In genomic region chr11:90378008-90378407, GRCm38 (mm10) we compare ENCODE assay signal across 26 mouse cellular contexts. TPM values are rescaled to one million over a fixed set of nuclear protein-coding genes. Genes with fewer than 3 reads are reported as not detected.
A peak's percentile ranks its signal among the peaks of the same experiment; 100 is the strongest.
DNase-seq lines count a peak whose midpoint lies in the region; ATAC-seq and TF ChIP-seq lines count a peak whose summit lies in the region.
"Had no signal": no experiment of that assay in that cellular context is flagged by ENCODE, and none has a peak within 500 bp of the region (broad histone marks: within the 10 kb centered on the region; RNA-seq: fewer than 3 reads in every experiment).

No protein-coding gene starts in this region.

- H3K36me3 ChIP-seq in kidney, adult 2 months (ENCODE audit: control insufficient read depth, insufficient read depth, low read length) = no peaks in the 10 kb centered on the region
- H3K36me3 ChIP-seq: forebrain, embryonic 10.5 days; G1E; heart, embryonic 15.5 days; hindbrain, embryonic 10.5 days; hindbrain, embryonic 13.5 days had no signal

- ATAC-seq in frontal cortex, adult (ENCODE audit: low TSS enrichment) = peak; percentile 7; the same call in 1 of the 2 replicates
- ATAC-seq: forebrain, embryonic 13.5 days; forebrain, embryonic 16.5 days; hindbrain, embryonic 16.5 days; Patski had no signal

- H3K4me1 ChIP-seq in kidney, adult 2 months (ENCODE audit: control insufficient read depth, insufficient read depth, low read length) = peaks cover 20% of the 10 kb centered on the region
- H3K4me1 ChIP-seq in cortical plate, adult 2 months (ENCODE audit: control insufficient read depth, insufficient read depth, low read length) = peaks cover 9% of the 10 kb centered on the region

- WGBS in kidney, adult 2 months = 74% methylated on average over 5 of the region's 5 CpGs

- DNase-seq in frontal cortex, postnatal 36 days (ENCODE audit: low spot score in 2 of 2) = no peak
- peak; percentile 67 for DNase-seq in kidney, adult 2 months
- DNase-seq in kidney, postnatal 25 days = no peak
- DNase-seq in layer of hippocampus, adult 2 months (ENCODE audit: low spot score in 2 of 2) = no peak
- DNase-seq in layer of hippocampus, adult 9-11 months = no peak
- DNase-seq: adrenal gland, postnatal 10 days; adrenal gland, postnatal 36 days; B cell, adult 2 months; cerebellum, adult 18-20 months; cerebellum, adult 9-10 months; cerebellum, postnatal 36 days; gastrocnemius, postnatal 25 days; heart, postnatal 10 days; heart, postnatal 36 days had no signal

- TF ChIP-seq CTCF in kidney, adult 2 months (conservative IDR thresholded peaks at IDR 0.05; ENCODE audit: insufficient read depth, insufficient read length, low read depth, low read length) = no peak
- TF ChIP-seq CTCF in layer of hippocampus, adult 2 months (conservative IDR thresholded peaks at IDR 0.05) = no peak
- TF ChIP-seq CTCF in cortical plate, adult 2 months (IDR thresholded peaks at IDR 0.05; ENCODE audit: extremely low read depth, insufficient read depth, low read length) = no peak

- TF ChIP-seq POLR2A in kidney, adult 2 months (IDR thresholded peaks at IDR 0.05; ENCODE audit: low read depth, low read length) = no peak
- no peak for TF ChIP-seq POLR2A in cortical plate, adult 2 months (IDR thresholded peaks at IDR 0.05; ENCODE audit: extremely low read depth, insufficient read depth, low read length)

- no peak overlapping the region for H3K4me3 ChIP-seq in kidney, adult 2 months (ENCODE audit: insufficient read depth, low read depth, low read length)
- no peak overlapping the region for H3K4me3 ChIP-seq in layer of hippocampus, adult 2 months
- H3K4me3 ChIP-seq in cortical plate, adult 2 months (ENCODE audit: insufficient read depth, low read length) = no peak overlapping the region
- H3K4me3 ChIP-seq: forebrain, embryonic 10.5 days; forebrain, embryonic 13.5 days; heart, embryonic 15.5 days; hindbrain, embryonic 10.5 days; hindbrain, embryonic 13.5 days had no signal

- H3K27ac ChIP-seq in kidney, adult 2 months (ENCODE audit: insufficient read depth, low read depth, low read length) = no peak overlapping the region
- peak overlapping the region; percentile 5; the same call in 1 of the 2 replicates for H3K27ac ChIP-seq in layer of hippocampus, adult 2 months
- 0 out of 2 replicates have a peak overlapping the region, but pooled peaks have one; percentile 3 for H3K27ac ChIP-seq in cortical plate, adult 2 months (ENCODE audit: insufficient read depth, low read length)
- H3K27ac ChIP-seq: forebrain, embryonic 10.5 days; forebrain, embryonic 13.5 days; heart, embryonic 15.5 days; hindbrain, embryonic 10.5 days; hindbrain, embryonic 13.5 days had no signal

- no peaks in the 10 kb centered on the region for H3K27me3 ChIP-seq in kidney, adult 2 months (replicated peaks; ENCODE audit: control insufficient read depth, insufficient read depth, low read length)
- H3K27me3 ChIP-seq: CH12.LX; heart, embryonic 15.5 days had no signal

RNA-seq across cellular contexts. Expression of gene Hlf, which starts 12.7 kb away (rescaled TPM):
- polyA plus RNA-seq in kidney, adult 2 months (2012; rRNA removed) = 36.5 and 39.7 TPM in 2 replicates
- total RNA-seq in layer of hippocampus, adult 2 months (2021) = 10 to 100 TPM; 87.7 to 88.2 TPM
- 121 and 125 TPM in 2 replicates for polyA plus RNA-seq in cortical plate, adult 2 months (2012; rRNA removed)
- polyA plus RNA-seq: G1E had no signal
